Mouse (Mus musculus): Measurements from ENCODE around the gene Ankrd42. TPM values are rescaled to one million over a fixed set of nuclear protein-coding genes. Genes with fewer than 3 reads are reported as not detected.

Gene Ankrd42
- 8.4 and 9.2 TPM in 2 replicates for polyA plus RNA-seq (2015; fragmentation: Nextera tagmentation; extraction: Ambion mirVana)

DNA sequence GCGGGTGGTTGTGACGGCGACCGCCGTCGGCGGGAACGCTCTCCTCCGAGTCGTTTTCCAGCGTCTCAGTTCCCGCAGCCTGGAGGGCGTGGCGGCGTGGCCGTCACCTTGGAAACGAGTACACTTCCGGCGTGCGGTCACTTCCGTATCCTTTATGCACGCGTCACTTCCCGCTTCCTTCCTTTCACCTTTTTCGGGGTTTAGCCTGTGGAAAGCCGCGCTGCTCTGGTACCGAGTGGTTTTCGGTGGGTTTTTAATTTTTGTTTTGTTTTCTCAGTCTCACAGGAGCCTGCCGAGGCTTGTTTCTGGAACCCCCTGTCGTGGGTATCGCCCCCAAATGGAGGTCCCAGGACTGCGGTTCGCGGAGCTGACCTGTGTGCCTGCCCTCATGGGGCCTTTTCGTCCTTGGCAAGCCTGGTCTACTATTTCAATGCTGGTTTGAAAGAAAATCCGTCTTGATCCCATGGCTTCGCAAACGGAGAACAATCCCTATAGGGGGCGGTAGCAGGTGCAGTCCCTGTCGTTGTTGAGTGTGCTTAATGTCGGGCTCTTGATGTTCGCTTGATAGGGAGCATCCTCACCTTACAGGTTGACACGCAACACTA, at the start of gene Ankrd42:
Gene Ankrd42, minus strand, starts transcription at position 122 of the 605 bp plus-strand sequence.
- H3K9me3 ChIP-seq (ENCODE audit: control insufficient read depth, low read length), result no peaks in the 10 kb centered on the region
- 0% methylated on average over 44 of the region's 44 CpGs for WGBS
- H3K4me2 ChIP-seq (ENCODE audit: low read depth, low read length), result peak within 1 kb of the TSS; percentile 98
- H3K27ac ChIP-seq (ENCODE audit: low read length), result peak within 1 kb of the TSS; percentile 72
- peak within 1 kb of the TSS; percentile 89 for H3K9ac ChIP-seq (ENCODE audit: low read length)
- H3K4me3 ChIP-seq (ENCODE audit: low read length), result peak within 1 kb of the TSS; percentile 94
- peaks cover 15% of the 10 kb centered on the region for H3K4me1 ChIP-seq (replicated peaks; ENCODE audit: control insufficient read depth, insufficient read depth, low read length)
- H3K36me3 ChIP-seq (ENCODE audit: control insufficient read depth, insufficient read depth, low read length), result peaks cover 9% of the 10 kb centered on the region; the same call in 1 of the 2 replicates
- no peaks in the 10 kb centered on the region for H3K27me3 ChIP-seq (ENCODE audit: control insufficient read depth, insufficient read depth, low read depth, low read length)
- ATAC-seq (ENCODE audit: low read depth), result peak; percentile 98

DNA sequence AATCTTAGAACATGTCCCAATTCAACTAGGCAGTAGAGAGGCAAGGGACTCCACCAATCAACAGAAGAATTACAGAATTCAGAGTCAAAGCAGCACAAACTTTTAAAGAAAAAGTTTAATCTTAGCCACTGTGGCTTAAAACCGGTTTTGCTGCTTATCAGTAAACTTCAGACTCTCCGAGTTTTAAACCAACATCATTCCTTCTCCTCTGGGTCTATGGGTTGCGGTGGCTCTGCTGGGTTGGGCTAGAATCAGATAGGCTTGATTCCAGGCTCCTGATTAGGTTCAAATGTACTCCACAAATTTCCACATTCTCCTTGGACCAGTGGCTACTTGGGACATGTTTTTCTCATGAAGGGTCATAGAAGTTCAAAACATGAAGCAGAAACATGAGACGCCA, 40.4 kb upstream of the Ankrd42 start:
- Histone ChIP-seq H3K4me1 (replicated peaks; ENCODE audit: control insufficient read depth, insufficient read depth, low read length) (no peaks in the 10 kb centered on the region), H3K9ac (ENCODE audit: low read length) (no peak overlapping the region), H3K27me3 (ENCODE audit: control insufficient read depth, insufficient read depth, low read depth, low read length) (no peaks in the 10 kb centered on the region), H3K4me3 (ENCODE audit: low read length) (no peak overlapping the region), H3K36me3 (ENCODE audit: control insufficient read depth, insufficient read depth, low read length) (no peaks in the 10 kb centered on the region), H3K27ac (ENCODE audit: low read length) (no peak overlapping the region), H3K9me3 (ENCODE audit: control insufficient read depth, low read length) (no peaks in the 10 kb centered on the region), H3K4me2 (ENCODE audit: low read depth, low read length) (no peak overlapping the region)
- 47% methylated on average over 4 of the region's 4 CpGs for WGBS
- peak; percentile 49; the same call in 1 of the 2 replicates for ATAC-seq (ENCODE audit: low read depth)

DNA sequence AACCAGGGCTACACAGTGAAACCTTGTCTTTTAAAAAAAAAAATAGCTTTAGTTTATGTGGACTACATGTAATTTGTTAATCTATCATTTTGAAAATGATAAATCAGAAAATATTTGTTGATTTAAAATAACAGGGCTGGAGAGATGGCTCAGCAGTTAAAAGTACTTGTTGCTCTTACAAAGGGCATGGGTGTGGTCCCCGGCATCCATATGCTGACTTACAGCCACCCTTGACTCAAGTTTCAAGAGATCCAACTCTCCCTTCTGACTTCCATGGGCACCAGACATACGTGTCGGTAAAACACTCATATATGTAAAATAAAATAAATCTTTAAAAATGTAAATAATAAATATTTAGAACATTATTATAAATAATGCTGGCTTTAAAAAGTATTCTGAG, 38.2 kb upstream of the Ankrd42 start:
- no peaks in the 10 kb centered on the region for H3K36me3 ChIP-seq (ENCODE audit: control insufficient read depth, insufficient read depth, low read length)
- no peaks in the 10 kb centered on the region for H3K9me3 ChIP-seq (ENCODE audit: control insufficient read depth, low read length)
- no peaks in the 10 kb centered on the region for H3K27me3 ChIP-seq (ENCODE audit: control insufficient read depth, insufficient read depth, low read depth, low read length)
- H3K4me2 ChIP-seq (ENCODE audit: low read depth, low read length), result no peak overlapping the region
- ATAC-seq (ENCODE audit: low read depth), result no peak
- WGBS, result 75% methylated on average over 3 of the region's 3 CpGs
- no peak overlapping the region for H3K4me3 ChIP-seq (ENCODE audit: low read length)
- H3K4me1 ChIP-seq (replicated peaks; ENCODE audit: control insufficient read depth, insufficient read depth, low read length), result no peaks in the 10 kb centered on the region; the same call in 1 of the 2 replicates
- no peak overlapping the region for H3K27ac ChIP-seq (ENCODE audit: low read length)
- H3K9ac ChIP-seq (ENCODE audit: low read length), result no peak overlapping the region

DNA sequence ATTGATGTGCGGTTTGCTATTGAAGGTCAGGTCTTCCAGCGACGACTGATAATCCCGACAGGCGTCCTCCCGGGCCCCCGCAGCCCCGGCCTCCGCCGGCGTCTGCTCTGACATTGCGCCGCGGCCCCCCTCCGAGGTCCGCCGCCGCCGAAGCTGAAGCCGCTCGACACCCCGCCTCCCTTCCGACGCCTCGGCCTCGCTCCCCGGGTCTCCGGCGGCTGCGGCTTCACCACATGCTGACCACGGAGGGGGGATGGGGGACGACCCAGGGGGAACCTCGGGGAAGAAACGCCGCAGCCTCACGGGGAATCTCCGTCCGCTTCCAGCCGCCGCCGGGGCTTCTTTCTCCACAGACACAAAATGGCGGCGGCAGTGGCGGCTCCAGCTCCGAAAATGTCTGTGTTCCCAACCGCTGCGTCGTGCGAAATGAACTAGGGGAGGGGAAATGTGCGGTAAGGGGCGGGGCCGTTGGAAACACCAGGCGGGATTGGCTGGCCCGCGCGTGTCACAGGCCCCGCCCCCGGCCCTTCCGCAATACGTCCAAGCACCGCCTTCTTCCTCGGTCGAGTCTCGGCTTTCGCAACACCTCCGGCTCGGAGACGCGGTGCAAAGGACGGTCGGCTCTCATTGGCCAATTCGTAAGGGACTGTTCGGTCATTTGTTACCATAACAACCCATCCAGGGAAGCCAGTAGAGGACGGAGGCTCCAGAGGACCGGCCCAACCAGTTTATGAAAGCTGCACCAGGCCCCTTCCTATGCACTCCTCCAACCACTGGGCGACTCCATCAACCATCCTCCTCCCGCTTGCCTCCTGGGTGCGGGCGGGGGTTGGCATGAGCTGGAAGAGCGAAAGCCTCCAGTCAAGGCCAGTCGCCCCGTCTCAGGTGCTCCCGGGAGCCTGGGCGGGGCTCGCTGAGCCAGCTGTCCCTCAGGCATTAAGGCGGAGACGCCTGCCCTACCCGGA, 32.8 kb upstream of the Ankrd42 start, which contains the start of gene Pcf11:
Gene Pcf11, minus strand, starts transcription at position 428 of the 965 bp plus-strand sequence.
- WGBS, result under 1% methylated on average over 88 of the region's 88 CpGs

DNA sequence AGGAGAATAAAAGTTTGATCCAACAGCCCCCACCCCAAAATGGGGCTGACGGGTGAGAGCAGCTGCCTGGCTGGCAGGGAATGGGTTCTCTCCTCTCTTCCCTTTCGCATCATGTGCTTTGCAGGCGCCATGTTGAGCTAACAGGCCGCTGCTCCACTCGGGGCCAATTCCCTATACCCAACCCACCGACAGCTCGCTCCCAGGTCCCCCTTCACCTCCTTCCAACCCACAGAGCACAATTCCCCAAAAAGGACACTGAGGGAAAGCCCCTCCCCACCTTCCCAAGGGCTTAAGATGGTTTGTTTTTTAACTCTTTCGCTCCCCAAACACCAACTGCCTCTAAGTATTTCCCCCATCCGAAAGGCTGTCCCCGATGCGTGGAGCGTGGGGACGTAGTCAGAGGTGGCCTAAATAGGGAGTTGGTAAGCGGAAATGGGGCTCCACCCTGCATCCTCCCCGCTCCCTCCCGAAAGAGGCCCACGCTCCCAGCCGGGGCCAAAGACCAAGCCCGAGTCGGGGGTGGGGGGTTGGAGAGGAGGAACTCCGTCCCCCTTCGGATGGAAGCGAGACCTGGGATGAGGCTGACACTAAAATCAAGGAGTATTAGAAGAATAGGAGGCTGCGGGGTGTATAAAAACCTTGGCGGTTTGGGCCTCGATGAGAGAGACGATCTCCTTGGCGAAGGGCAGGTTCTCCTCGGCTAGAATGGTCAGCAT, 32.0 kb upstream of the Ankrd42 start:
- ATAC-seq (ENCODE audit: low read depth), result no peak
- under 1% methylated on average over 29 of the region's 29 CpGs for WGBS

More for the DNA sequence above, 32.8 kb upstream of the Ankrd42 start, which contains the start of gene Pcf11:
- Histone ChIP-seq H3K9me3 (ENCODE audit: control insufficient read depth, low read length) (no peaks in the 10 kb centered on the region), H3K4me2 (ENCODE audit: low read depth, low read length) (peak within 1 kb of the TSS; percentile 75), H3K36me3 (ENCODE audit: control insufficient read depth, insufficient read depth, low read length) (peaks cover 2% of the 10 kb centered on the region; the same call in 1 of the 2 replicates), H3K9ac (ENCODE audit: low read length) (peak within 1 kb of the TSS; percentile 98), H3K4me3 (ENCODE audit: low read length) (peak within 1 kb of the TSS; percentile 59), H3K4me1 (replicated peaks; ENCODE audit: control insufficient read depth, insufficient read depth, low read length) (peaks cover 13% of the 10 kb centered on the region), H3K27me3 (ENCODE audit: control insufficient read depth, insufficient read depth, low read depth, low read length) (no peaks in the 10 kb centered on the region), H3K27ac (ENCODE audit: low read length) (peak within 1 kb of the TSS; percentile 97)
- peak; percentile 98 for ATAC-seq (ENCODE audit: low read depth)

DNA sequence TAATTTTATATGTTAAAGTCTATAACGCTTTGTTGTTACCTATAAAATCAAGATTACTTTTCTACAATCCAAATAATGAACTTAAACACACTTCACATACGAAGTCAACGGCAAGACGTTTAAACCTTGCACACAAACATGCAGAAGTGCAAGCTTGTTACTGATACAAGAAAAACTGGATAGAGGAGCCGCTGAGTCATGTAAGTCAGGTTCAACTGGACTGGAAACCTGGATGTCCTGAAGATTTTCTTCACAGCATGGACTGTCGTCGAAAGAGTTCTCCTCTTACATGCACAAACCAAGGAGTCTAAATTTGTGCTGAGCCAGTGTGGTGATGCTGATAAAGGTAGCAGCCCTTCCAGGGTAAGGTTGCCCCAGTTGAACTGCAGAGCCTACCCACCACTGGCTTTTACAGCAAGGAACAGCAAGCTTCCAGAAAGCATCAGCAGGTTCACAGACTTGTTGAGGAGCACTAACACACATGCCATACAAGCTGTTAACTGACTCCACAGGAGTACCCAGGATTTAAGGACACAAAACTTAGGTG, 29.4 kb upstream of the Ankrd42 start:
- H3K4me3 ChIP-seq (ENCODE audit: low read length), result no peak overlapping the region; the same call in 1 of the 2 replicates
- H3K4me2 ChIP-seq (ENCODE audit: low read depth, low read length), result peak overlapping the region; percentile 75
- no peaks in the 10 kb centered on the region for H3K9me3 ChIP-seq (ENCODE audit: control insufficient read depth, low read length)
- 68% methylated on average over 7 of the region's 7 CpGs for WGBS
- no peaks in the 10 kb centered on the region for H3K27me3 ChIP-seq (ENCODE audit: control insufficient read depth, insufficient read depth, low read depth, low read length)
- peaks cover 13% of the 10 kb centered on the region for H3K4me1 ChIP-seq (replicated peaks; ENCODE audit: control insufficient read depth, insufficient read depth, low read length)
- no peak overlapping the region for H3K27ac ChIP-seq (ENCODE audit: low read length)
- peak overlapping the region; percentile 13; the same call in 1 of the 2 replicates for H3K9ac ChIP-seq (ENCODE audit: low read length)
- peaks cover 8% of the 10 kb centered on the region for H3K36me3 ChIP-seq (ENCODE audit: control insufficient read depth, insufficient read depth, low read length)
- ATAC-seq (ENCODE audit: low read depth), result no peak

More for the DNA sequence above, 32.0 kb upstream of the Ankrd42 start:
- peaks cover 2% of the 10 kb centered on the region; the same call in 1 of the 2 replicates for H3K36me3 ChIP-seq (ENCODE audit: control insufficient read depth, insufficient read depth, low read length)
- H3K4me2 ChIP-seq (ENCODE audit: low read depth, low read length), result peak overlapping the region; percentile 75
- H3K9me3 ChIP-seq (ENCODE audit: control insufficient read depth, low read length), result no peaks in the 10 kb centered on the region
- H3K4me3 ChIP-seq (ENCODE audit: low read length), result peak overlapping the region; percentile 59
- H3K9ac ChIP-seq (ENCODE audit: low read length), result peak overlapping the region; percentile 98
- no peaks in the 10 kb centered on the region for H3K27me3 ChIP-seq (ENCODE audit: control insufficient read depth, insufficient read depth, low read depth, low read length)
- H3K27ac ChIP-seq (ENCODE audit: low read length), result peak overlapping the region; percentile 97
- H3K4me1 ChIP-seq (replicated peaks; ENCODE audit: control insufficient read depth, insufficient read depth, low read length), result peaks cover 13% of the 10 kb centered on the region

DNA sequence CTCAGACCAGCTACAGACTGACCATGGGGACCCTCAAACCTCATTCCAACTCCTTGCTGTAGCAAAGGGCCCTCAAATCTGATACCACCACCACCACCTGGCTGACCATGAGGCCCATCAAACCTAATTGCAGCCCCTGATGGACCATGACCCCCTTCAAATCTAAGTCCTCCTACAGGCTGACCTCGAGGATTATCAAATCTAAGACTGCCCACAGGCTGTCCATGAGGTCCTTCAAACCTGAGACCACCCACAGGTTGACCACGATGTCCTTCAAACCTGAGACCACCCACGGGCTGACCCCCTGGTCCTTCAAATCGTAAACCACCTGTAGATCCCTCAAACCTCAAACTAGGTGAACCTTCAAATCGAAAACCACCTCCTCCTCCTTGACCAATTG, 21.1 kb upstream of the Ankrd42 start:
- H3K27ac ChIP-seq (ENCODE audit: low read length), result no peak overlapping the region
- ATAC-seq (ENCODE audit: low read depth), result no peak
- H3K9me3 ChIP-seq (ENCODE audit: control insufficient read depth, low read length), result no peaks in the 10 kb centered on the region
- 97% methylated on average over 5 of the region's 5 CpGs for WGBS
- peaks cover 50% of the 10 kb centered on the region for H3K36me3 ChIP-seq (ENCODE audit: control insufficient read depth, insufficient read depth, low read length)
- no peak overlapping the region for H3K4me3 ChIP-seq (ENCODE audit: low read length)
- H3K27me3 ChIP-seq (ENCODE audit: control insufficient read depth, insufficient read depth, low read depth, low read length), result no peaks in the 10 kb centered on the region
- H3K9ac ChIP-seq (ENCODE audit: low read length), result no peak overlapping the region
- H3K4me1 ChIP-seq (replicated peaks; ENCODE audit: control insufficient read depth, insufficient read depth, low read length), result no peaks in the 10 kb centered on the region
- H3K4me2 ChIP-seq (ENCODE audit: low read depth, low read length), result no peak overlapping the region

DNA sequence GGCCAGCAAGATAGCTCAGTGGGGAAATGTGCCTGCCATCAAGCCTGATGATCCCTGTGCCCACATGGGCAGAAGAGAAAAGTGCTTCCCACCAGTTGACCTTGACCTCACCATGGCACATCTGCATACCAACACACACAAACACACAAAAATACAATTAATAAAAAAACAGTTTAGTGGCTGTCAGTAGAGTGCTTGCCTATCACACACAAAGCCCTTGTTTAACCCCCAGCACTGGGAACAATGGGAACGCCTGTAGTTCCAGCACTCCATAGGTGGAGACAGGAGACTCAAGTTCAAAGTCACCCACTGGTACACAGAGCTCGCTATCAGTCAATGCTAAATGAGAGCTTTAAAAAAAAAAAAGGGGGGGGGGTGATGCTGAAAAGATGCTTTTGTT, 19.4 kb upstream of the Ankrd42 start:
- H3K4me2 ChIP-seq (ENCODE audit: low read depth, low read length), result no peak overlapping the region
- no peak overlapping the region for H3K9ac ChIP-seq (ENCODE audit: low read length)
- H3K4me3 ChIP-seq (ENCODE audit: low read length), result no peak overlapping the region
- H3K27me3 ChIP-seq (ENCODE audit: control insufficient read depth, insufficient read depth, low read depth, low read length), result no peaks in the 10 kb centered on the region
- H3K9me3 ChIP-seq (ENCODE audit: control insufficient read depth, low read length), result no peaks in the 10 kb centered on the region
- H3K4me1 ChIP-seq (replicated peaks; ENCODE audit: control insufficient read depth, insufficient read depth, low read length), result no peaks in the 10 kb centered on the region
- H3K27ac ChIP-seq (ENCODE audit: low read length), result no peak overlapping the region
- 81% methylated on average over 2 of the region's 2 CpGs for WGBS
- ATAC-seq (ENCODE audit: low read depth), result no peak
- peaks cover 46% of the 10 kb centered on the region for H3K36me3 ChIP-seq (ENCODE audit: control insufficient read depth, insufficient read depth, low read length)
